Mouse (Mus musculus) thymus, adult 2 months (tissue): ENCODE measurements around the gene Cd151.

Source experiments
- CTCF ChIP-seq: fragments of 200-500 bp; IDR thresholded peaks from 2 replicates; pipeline ENCODE4 v1.5.1; 2012; ENCODE audit warnings: mild to moderate bottlenecking, control low read depth, low read length, moderate library complexity, borderline replicate concordance; ENCODE audit not compliant: control insufficient read depth, poor library complexity, insufficient read depth; ENCODE audit errors: extremely low read depth
- POLR2A ChIP-seq: fragments of 200-500 bp; IDR thresholded peaks from 2 replicates; pipeline ENCODE4 v1.6.1; 2012; ENCODE audit warnings: mild to moderate bottlenecking, low read length, control low read depth, moderate library complexity; ENCODE audit not compliant: control insufficient read depth, poor library complexity, insufficient read depth; ENCODE audit errors: extremely low read depth

DNA sequence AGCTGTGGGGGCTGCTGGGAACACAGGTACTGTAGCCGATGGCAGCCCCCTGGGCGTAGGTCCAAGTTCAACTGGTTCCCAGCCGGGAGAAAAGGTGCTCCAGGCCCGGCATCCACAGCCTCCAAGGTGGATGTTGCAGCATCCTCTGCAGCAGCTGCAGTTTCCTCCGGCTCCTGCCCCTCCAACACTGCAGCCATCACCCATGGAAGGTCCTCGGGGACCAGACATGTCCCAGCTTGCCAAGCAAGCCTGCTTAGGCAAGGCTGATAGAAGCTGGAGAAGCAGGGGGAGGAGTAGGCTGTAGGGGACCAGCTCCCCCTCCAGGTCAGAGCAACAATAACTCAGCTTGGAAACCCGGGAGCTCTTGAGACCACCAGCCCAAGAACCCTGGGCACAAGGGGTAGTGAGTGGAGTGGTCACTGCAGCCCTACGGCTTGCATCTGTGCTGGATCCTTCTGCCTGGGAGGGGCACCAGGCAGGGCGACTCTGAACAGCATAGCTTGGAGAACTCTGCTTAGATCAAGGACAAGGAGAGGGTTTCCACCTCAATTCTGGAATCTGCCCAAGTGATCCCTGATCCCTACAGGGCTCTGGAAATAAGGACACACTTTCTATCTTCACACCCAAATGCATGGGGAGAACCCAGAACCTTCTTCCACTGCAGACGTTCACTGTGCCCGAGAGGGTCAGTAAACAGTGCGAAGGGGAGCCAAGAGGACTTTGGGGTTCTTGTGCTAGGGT is 23.9 kb upstream of the Cd151 start:
- TF ChIP-seq CTCF (0 out of 2 replicates have a peak, but pooled peaks have one; percentile 14), POLR2A (no peak)
